Mouse (Mus musculus) T-helper 17 cell (primary cell): ENCODE results near the gene Pik3r5.

ENCODE experiments used
- in situ Hi-C, 2 experiments: fragments of 300-600 bp; cut with MboI, MseI; formaldehyde crosslinking; loops; 1 replicate in 1 of 2; 2 replicates in 1 of 2; pipeline ENCODE4 v1.15.1; 2025; ENCODE audit warnings: high pct_unique_total_duplicates in 2 of 2

The Pik3r5 gene

GRCm38 (mm10) chr11:68442983-68443638 is 11.2 kb downstream of the Pik3r5 start:
- in situ Hi-C loops: loop anchor here in 1 of 2 experiments (25.0 kb wide), 1 partner anchor 1381 kb away; the partner anchor contains the start of genes Adprm and Sco1

- in situ Hi-C loops: loop anchor here in 1 of 2 experiments (25.0 kb wide), 1 partner anchor 1384 kb away; the partner anchor contains the start of genes Adprm and Sco1
Observed at GRCm38 (mm10) chr11:68445901-68446300, 14.0 kb downstream of the Pik3r5 start.

GRCm38 (mm10) chr11:68446547-68446946 is 14.6 kb downstream of the Pik3r5 start:
- in situ Hi-C loops: loop anchor here in 1 of 2 experiments (25.0 kb wide), 1 partner anchor 1384 kb away; the partner anchor contains the start of genes Adprm and Sco1

- in situ Hi-C loops: loop anchor here in 1 of 2 experiments (25.0 kb wide), 1 partner anchor 1385 kb away; the partner anchor contains the start of genes Adprm and Sco1
Observed at GRCm38 (mm10) chr11:68447242-68447641, 15.3 kb downstream of the Pik3r5 start.

GRCm38 (mm10) chr11:68448356-68448755 is 16.4 kb downstream of the Pik3r5 start:
- in situ Hi-C loops: loop anchor here in 1 of 2 experiments (25.0 kb wide), 1 partner anchor 1386 kb away; the partner anchor contains the start of genes Adprm and Sco1

GRCm38 (mm10) chr11:68451282-68451735 is 19.4 kb downstream of the Pik3r5 start:
- in situ Hi-C loops: loop anchor here in 1 of 2 experiments (10.0 to 25.0 kb wide), 2 partner anchors 1311 to 1397 kb away; partner anchors contain the start of genes Adprm, Polr2a, Sco1 and Slc35g3

GRCm38 (mm10) chr11:68451747-68452405 is 20.0 kb downstream of the Pik3r5 start:
- in situ Hi-C loops: loop anchor here in 1 of 2 experiments (10.0 to 25.0 kb wide), 2 partner anchors 1310 to 1397 kb away; partner anchors contain the start of genes Adprm, Polr2a, Sco1 and Slc35g3

GRCm38 (mm10) chr11:68452740-68453139 is 20.8 kb downstream of the Pik3r5 start:
- in situ Hi-C loops: loop anchor here in 1 of 2 experiments (10.0 to 25.0 kb wide), 2 partner anchors 1310 to 1398 kb away; partner anchors contain the start of genes Adprm, Polr2a, Sco1 and Slc35g3

GRCm38 (mm10) chr11:68453301-68453700 is 21.4 kb downstream of the Pik3r5 start:
- in situ Hi-C loops: loop anchor here in 1 of 2 experiments (10.0 to 25.0 kb wide), 2 partner anchors 1309 to 1398 kb away; partner anchors contain the start of genes Adprm, Polr2a, Sco1 and Slc35g3

- in situ Hi-C loops: loop anchor here in 1 of 2 experiments (10.0 to 25.0 kb wide), 2 partner anchors 1304 to 1403 kb away; partner anchors contain the start of genes Adprm, Polr2a, Sco1 and Slc35g3
Observed at GRCm38 (mm10) chr11:68458086-68458485, 26.2 kb downstream of the Pik3r5 start.

GRCm38 (mm10) chr11:68459021-68459420 is 27.1 kb downstream of the Pik3r5 start:
- in situ Hi-C loops: loop anchor here in 1 of 2 experiments (10.0 to 25.0 kb wide), 2 partner anchors 1303 to 1404 kb away; partner anchors contain the start of genes Adprm, Polr2a, Sco1 and Slc35g3

GRCm38 (mm10) chr11:68459486-68459885 is 27.6 kb downstream of the Pik3r5 start:
- in situ Hi-C loops: loop anchor here in 1 of 2 experiments (10.0 to 25.0 kb wide), 2 partner anchors 1303 to 1405 kb away; partner anchors contain the start of genes Adprm, Polr2a, Sco1 and Slc35g3

- in situ Hi-C loops: loop anchor here in 1 of 2 experiments (25.0 kb wide), 1 partner anchor 1300 kb away; the partner anchor contains the start of genes Polr2a, Slc35g3 and Zbtb4
Observed at GRCm38 (mm10) chr11:68462716-68463115, 30.8 kb downstream of the Pik3r5 start.

GRCm38 (mm10) chr11:68464260-68464659 is 32.3 kb downstream of the Pik3r5 start:
- in situ Hi-C loops: loop anchor here in 1 of 2 experiments (25.0 kb wide), 1 partner anchor 1298 kb away; the partner anchor contains the start of genes Polr2a, Slc35g3 and Zbtb4

GRCm38 (mm10) chr11:68465090-68465489 is 33.2 kb downstream of the Pik3r5 start:
- in situ Hi-C loops: loop anchor here in 1 of 2 experiments (25.0 kb wide), 1 partner anchor 1297 kb away; the partner anchor contains the start of genes Polr2a, Slc35g3 and Zbtb4

GRCm38 (mm10) chr11:68467441-68467840 is 35.5 kb downstream of the Pik3r5 start:
- in situ Hi-C loops: loop anchor here in 1 of 2 experiments (25.0 kb wide), 1 partner anchor 1295 kb away; the partner anchor contains the start of genes Polr2a, Slc35g3 and Zbtb4

GRCm38 (mm10) chr11:68467962-68468612 is 36.2 kb downstream of the Pik3r5 start:
- in situ Hi-C loops: loop anchor here in 1 of 2 experiments (25.0 kb wide), 1 partner anchor 1294 kb away; the partner anchor contains the start of genes Polr2a, Slc35g3 and Zbtb4

- in situ Hi-C loops: loop anchor here in 1 of 2 experiments (25.0 kb wide), 1 partner anchor 1293 kb away; the partner anchor contains the start of genes Polr2a, Slc35g3 and Zbtb4
Observed at GRCm38 (mm10) chr11:68468886-68469285, 37.0 kb downstream of the Pik3r5 start.

GRCm38 (mm10) chr11:68472162-68472849 is 40.4 kb downstream of the Pik3r5 start:
- in situ Hi-C loops: loop anchor here (5.0 to 25.0 kb wide), 2 partner anchors 40 to 1290 kb away; partner anchors contain the start of genes Pik3r5 (in 1 of the 2), Polr2a (in 1 of the 2), Slc35g3 (in 1 of the 2) and Zbtb4 (in 1 of the 2)
